Mouse (Mus musculus) kidney, postnatal 4 days (tissue): Measurements from ENCODE around the gene Trim25.

Source experiments
- DNase-seq, 2 experiments: peaks; one replicate each; pipeline ENCODE4 v3.0.0; 2021; ENCODE audit warnings: mixed read lengths in 2 of 2

The Trim25 gene

DNA sequence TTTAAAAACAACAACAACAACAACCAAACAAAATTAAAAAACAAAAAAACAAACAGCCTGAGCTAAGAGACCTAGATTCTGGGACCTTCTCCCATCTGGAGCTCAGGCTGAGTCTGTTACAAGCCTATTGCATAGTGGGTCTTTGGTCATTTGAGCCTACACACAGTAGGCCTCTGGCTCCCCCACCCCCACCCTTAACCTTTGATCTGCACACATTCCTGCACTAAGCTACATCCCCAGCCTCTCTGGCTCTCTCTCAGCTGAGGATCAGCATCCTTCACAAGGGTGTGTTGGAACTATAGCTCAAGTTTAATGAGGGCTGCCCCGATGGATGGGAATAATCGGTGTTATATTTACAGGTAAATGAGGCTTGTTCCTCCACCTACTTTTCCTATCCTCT is 3.6 kb upstream of the Trim25 start:
- DNase-seq, result no peak

DNA sequence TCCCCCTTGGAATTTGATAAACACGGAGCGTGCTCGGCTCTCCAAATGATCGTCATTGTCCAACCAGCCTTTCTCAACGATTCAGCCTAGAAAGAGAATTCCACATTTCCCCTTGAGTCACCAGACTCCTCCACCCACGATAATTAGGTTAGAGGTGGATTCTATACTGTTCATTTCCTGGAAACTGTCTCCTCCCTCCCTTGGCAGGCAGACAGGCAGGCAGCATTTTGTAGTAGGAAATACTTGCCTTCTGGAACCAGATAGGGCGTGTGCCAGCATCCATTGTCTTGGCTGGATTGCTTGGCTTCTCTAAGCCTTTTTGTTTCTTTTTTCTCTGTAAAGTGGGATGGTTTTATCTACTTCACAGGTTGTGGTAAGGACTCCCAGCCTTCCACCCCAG is 2.7 kb upstream of the Trim25 start:
- DNase-seq, result peak in 1 of 2 experiments; percentile 44

DNA sequence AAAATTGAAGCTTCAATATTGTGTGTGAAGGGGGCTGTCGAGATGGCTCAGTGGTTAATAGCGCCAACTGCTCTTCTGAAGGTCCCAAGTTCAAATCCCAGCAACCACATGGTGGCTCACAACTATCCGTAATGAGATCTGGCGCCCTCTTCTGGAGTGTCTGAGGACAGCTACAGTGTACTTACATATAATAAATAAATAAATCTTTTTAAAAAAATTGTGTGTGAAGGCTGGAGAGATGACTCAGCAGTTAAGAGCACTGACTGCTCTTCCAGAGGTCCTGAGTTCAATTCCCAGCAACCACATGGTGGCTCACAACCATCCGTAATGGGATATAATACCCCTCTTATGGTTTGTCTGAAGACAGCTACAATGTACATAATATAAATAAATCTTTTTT is 1.8 kb upstream of the Trim25 start:
- peak in 1 of 2 experiments; percentile 34 for DNase-seq

DNA sequence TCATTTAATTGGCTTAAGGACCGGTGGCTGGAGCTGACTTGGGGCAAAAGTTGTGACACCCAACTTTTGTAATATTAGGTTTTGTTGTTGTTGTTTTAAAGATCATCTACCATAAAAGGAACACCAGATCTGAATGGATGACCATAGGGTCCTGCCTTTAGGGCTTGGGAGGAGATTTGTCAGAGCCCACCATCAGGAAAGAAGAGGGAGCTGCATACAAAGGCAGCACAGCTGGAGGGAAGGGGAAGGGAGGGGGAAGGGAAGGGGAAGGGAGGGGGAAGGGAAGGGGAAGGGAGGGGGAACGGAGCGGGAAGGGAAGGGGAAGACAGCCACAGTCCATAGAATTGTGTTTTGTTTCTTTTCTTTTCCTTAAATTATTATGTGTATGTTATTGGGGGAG is 770 bp upstream of the Trim25 start:
- no peak for DNase-seq

DNA sequence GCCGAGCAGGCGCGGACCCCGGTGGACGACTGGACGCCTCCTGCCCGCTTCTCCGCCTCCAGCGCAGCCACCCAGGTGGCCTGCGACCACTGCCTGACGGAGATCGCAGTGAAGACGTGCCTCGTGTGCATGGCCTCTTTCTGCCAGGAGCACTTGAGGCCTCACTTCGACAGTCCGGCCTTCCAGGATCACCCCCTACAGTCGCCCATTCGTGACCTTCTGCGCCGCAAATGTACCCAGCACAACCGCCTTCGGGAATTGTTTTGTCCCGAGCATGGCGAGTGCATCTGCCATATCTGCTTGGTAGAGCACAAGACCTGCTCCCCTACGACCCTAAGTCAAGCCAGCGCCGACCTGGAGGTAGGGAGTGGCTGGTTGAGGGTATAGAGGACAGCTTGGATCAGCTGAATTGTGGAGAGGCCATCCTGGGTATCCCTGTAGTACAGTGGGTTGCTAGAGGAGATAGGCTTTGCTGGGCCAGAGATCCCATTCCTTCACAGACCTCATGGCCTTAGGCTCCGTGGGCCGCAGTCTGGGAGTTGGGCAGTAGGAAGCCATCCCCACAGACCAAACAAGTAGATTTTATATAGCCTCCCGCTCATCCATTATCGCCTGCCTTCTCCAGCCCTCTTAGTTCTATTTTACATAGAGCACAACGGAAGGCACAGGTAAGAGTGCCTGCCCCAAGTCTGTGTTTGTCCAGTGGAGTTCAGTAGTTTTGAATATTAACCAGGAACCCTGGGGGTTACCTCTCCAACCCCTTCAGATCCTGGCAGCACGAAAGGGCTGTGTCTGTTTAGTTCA is 749 bp downstream of the Trim25 start:
- DNase-seq, result no peak

DNA sequence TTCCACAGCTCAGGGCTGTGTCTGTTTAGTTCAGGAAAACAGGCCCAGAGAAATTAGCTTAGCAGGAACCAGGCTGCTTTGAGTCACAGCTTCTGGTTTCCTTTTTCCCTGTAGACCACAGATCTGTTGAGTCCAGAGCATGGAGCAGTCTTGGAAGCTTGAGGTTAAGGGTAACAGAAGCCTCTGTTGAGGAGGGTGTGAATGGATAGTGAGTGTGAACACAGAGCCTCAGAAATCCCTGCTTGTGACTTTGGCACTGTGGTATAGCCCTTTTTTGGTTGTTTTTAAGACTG is 1.3 kb downstream of the Trim25 start:
- DNase-seq, result no peak

GRCm38 (mm10) chr11:89001569-89001968 is 2.4 kb downstream of the Trim25 start:
- DNase-seq, result no peak

- no peak for DNase-seq
Measured at GRCm38 (mm10) chr11:89002068-89002467, 2.9 kb downstream of the Trim25 start.

GRCm38 (mm10) chr11:89002621-89003020 is 3.4 kb downstream of the Trim25 start:
- DNase-seq, result no peak

- DNase-seq, result no peak
Measured at GRCm38 (mm10) chr11:89003078-89003477, 3.9 kb downstream of the Trim25 start.

DNA sequence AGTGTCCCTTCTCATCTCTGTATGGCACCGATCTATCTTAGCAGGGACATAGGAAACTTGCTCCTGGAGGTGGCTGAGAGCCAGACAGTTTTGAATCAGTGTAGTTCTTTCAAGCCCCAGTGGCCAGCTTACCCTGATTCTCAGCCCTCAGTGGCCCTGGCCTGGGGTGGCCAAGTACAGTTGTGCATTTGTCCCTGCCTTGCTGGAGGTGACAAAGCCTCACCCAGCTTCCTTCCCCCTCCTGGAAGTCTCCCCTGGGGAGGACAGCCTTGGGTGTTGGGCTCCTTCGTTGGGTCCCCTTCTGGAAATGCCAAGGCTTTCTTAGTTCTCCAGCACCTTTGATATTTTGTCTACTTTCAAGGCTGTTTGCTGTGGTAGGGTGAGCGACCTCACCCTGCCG is 4.5 kb downstream of the Trim25 start:
- DNase-seq, result no peak

DNA sequence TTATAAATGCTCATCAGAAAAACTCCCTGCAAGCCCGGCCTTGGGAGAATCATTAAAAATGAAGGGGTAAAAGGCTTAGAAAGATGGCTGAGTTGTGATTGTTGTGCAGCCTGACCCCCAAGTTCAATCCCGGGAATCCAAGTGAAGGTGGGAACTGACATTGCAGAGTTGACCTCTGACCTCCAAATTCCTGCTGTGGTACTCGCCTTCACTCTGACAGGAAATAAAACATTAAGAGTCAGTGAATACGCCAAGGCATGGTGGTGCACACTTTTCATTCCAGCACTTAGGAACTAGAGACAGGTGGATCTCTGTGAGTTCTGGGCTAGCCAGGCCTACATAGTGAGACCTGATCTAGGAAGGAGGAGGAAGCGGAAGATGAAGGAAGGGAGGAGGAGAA is 6.3 kb downstream of the Trim25 start:
- DNase-seq, result no peak

DNA sequence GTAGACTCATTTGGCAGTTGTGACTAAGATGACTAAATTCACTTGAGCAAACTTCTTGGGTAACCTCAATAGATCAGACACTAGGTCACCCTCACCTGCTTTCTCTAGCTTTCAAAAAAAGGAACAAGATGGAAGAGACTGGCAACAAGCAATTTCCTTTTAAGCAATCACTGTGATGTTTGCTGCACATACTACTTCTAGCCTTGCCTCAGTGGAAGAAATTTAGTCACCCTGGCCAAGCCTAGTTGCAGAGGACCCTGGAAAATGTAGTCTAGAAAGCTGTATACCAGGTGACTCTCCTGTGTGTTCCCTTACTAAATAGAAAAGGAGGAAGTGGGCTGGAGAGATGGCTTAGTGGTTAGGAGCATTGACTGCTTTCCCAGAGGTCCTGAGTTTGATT is 7.2 kb downstream of the Trim25 start:
- no peak for DNase-seq

DNA sequence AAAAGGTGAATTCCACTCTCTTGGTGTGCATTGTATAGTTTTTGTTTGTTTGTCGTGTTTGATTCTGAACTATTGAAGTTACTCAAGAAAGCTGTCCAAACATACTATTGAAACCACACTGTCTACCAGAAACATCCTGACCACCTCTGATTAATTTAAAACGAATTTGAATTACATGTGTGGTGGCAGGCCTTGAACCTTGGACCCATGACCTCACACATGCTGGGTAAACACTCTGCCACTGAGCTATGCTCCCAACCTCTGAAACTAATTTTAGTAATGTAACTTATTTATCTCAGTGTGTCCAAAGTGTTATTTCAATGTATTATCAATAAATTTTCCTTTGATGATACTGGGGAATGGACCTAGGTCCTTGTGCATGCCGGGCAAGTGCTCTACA is 8.4 kb downstream of the Trim25 start:
- DNase-seq, result no peak

DNA sequence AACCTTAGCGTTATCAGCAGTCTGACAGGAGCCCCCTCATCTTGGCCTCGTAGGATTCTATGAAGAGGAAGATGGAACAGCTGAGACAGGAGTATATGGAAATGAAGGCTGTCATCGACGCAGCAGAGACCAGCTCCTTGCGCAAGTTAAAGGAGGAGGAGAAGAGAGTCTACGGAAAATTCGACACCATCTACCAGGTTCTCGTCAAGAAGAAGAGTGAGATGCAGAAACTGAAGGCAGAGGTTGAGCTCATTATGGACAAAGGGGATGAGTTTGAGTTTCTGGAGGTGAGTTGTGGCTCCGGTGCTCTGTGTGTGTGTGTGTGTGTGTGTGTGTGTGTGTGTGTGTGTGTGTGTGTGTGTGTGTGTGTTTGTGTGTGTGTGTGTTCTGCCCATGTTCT is 9.9 kb downstream of the Trim25 start:
- DNase-seq, result no peak

- DNase-seq, result no peak
Measured at GRCm38 (mm10) chr11:89009496-89009895, 10.3 kb downstream of the Trim25 start.

DNA sequence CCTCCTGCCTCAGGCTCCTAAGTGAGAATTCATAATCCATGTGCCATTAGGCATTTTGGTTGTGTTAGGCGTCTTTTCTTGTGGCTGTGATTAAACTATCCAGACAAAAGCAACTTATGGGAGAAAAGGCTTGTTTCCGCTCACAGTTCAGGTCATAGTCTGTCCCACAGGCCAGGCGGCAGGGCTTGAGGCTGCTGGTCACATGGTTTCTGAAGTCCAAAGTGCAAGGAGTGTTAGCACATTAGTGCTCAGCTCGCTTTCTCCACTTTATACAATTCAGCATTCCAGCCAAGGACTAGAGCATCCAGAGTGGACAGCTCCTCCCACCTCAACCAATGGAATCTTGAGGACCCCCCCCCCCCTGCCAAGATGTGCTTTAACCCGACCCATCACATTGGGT is 13.1 kb downstream of the Trim25 start:
- DNase-seq, result no peak

- no peak for DNase-seq
Measured at GRCm38 (mm10) chr11:89017514-89018182, 18.5 kb downstream of the Trim25 start.

DNA sequence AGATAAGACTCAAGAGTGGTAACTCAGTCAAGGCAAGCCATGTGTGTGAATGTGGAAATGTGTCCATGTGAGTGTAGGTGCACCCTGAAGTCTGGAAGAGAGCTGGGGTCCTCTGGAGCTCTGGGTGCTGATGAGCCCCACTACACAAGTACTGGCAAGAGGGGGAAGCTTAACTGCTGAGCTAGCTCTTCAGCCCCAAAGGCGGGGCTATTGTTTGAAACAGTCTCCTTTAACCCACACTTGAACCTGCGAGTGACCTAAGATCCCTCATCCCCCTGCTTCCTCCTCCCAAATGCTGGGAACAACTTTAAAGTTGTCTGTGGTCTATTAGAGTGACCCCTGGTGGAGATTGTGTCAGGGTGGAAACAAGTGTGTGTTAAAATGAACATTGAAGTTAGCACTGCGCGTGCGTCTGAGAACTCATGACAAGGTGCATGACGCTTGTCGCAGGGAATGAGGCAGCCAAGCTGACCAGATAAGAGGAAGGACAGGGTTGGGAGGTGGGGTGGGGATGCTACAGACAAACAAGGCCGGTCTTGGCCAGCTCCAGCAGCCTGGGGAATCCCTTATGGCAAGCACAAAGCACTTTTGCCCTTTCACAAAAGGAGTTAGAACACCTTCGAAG is 21.6 kb downstream of the Trim25 start:
- DNase-seq, result no peak

DNA sequence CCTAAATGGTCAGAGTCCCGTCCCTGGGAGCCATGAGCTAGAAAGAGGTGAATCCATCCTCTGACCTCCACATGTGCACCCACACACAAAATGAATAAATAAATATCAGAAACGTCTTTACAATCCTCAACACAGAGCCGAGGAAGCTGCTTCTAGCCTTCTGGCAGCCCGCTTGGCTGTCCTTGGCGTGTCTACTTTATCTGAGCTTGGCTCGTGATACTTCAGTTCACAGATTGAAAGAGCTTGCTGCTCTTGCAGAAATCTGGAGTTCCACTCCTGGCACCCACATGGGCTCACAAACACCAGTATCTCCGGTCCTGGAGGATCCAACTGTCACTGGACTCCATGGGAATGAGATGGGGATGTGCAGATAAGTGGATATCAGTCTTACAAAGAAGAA is 22.5 kb downstream of the Trim25 start:
- no peak for DNase-seq

- DNase-seq, result no peak
Measured at GRCm38 (mm10) chr11:89022120-89022731, 23.1 kb downstream of the Trim25 start.

- DNase-seq, result peak in 1 of 2 experiments; percentile 19
Measured at GRCm38 (mm10) chr11:89023477-89023876, 24.3 kb downstream of the Trim25 start.

GRCm38 (mm10) chr11:89024181-89024881 is 25.2 kb downstream of the Trim25 start:
- peak; percentile 87 to 92 for DNase-seq
